Mouse (Mus musculus) liver, embryonic 14.5 days (tissue): Measurements from ENCODE around the gene Cobll1. TPM values are rescaled to one million over a fixed set of nuclear protein-coding genes. Genes with fewer than 3 reads are reported as not detected.

ENCODE experiments used
- ATAC-seq: fragments of 200-750 bp; cut with Nextera tagmentation; 2 replicates; pipeline ENCODE4 v1.8.0; 2017; ENCODE audit warnings: moderate number of reproducible peaks, mild to moderate bottlenecking, moderate library complexity; ENCODE audit not compliant: insufficient read depth
- DNase-seq, 3 experiments: peaks; one replicate each; pipeline ENCODE4 v3.0.0-alpha.2; 2012 to 2013; ENCODE audit warnings: low read depth in 3 of 3, low spot score in 3 of 3
- H3K27ac ChIP-seq: fragments of 300-500 bp; sonication (generic); 2 replicates; pipeline ENCODE4 v1.5.1; 2014; ENCODE audit warnings: moderate library complexity, mild to moderate bottlenecking, control low read depth, inconsistent platforms
- H3K27me3 ChIP-seq: fragments of 300-500 bp; sonication (generic); 2 replicates; pipeline ENCODE4 v1.6.1; 2014; ENCODE audit warnings: mild to moderate bottlenecking, low read length, moderate library complexity; ENCODE audit not compliant: control insufficient read depth, insufficient read depth
- H3K36me3 ChIP-seq: fragments of 300-500 bp; sonication (generic); replicated peaks from 2 replicates; pipeline ENCODE4 v1.6.1; 2014; ENCODE audit warnings: low read depth; ENCODE audit not compliant: control insufficient read depth, insufficient read depth
- H3K4me1 ChIP-seq, 2 experiments: fragments of 200-500 bp in 1 of 2; fragments of 300-500 bp in 1 of 2; sonication (generic) in 1 of 2; replicated peaks; 2 replicates each; pipeline ENCODE4 v1.6.1; 2012 to 2014; ENCODE audit warnings: antibody characterized with exemption in 1 of 2, inconsistent platforms in 1 of 2, low read length in 1 of 2; ENCODE audit not compliant: control insufficient read depth in 2 of 2, insufficient read depth in 2 of 2
- H3K4me2 ChIP-seq: fragments of 300-500 bp; sonication (generic); 2 replicates; pipeline ENCODE4 v1.6.1; 2014; ENCODE audit warnings: low read depth, mild to moderate bottlenecking, control low read depth, moderate library complexity
- H3K4me3 ChIP-seq, 2 experiments: fragments of 200-500 bp in 1 of 2; fragments of 300-500 bp in 1 of 2; sonication (generic) in 1 of 2; 2 replicates each; pipeline ENCODE4 v1.5.1; 2012 to 2014; ENCODE audit warnings: low read depth in 2 of 2, low read length in 2 of 2, mild to moderate bottlenecking in 2 of 2, control low read depth in 1 of 2, inconsistent platforms in 1 of 2, moderate library complexity in 1 of 2; ENCODE audit not compliant: insufficient read depth in 1 of 2
- H3K9ac ChIP-seq: fragments of 300-500 bp; sonication (generic); replicated peaks from 2 replicates; pipeline ENCODE4 v1.6.1; 2014; ENCODE audit warnings: mild to moderate bottlenecking, control low read depth, moderate library complexity
- H3K9me3 ChIP-seq: fragments of 300-500 bp; sonication (generic); 2 replicates; pipeline ENCODE4 v1.6.1; 2016; ENCODE audit warnings: low read length, mixed read lengths; ENCODE audit not compliant: control insufficient read depth
- CTCF ChIP-seq: IDR thresholded peaks from 2 replicates; pipeline ENCODE4 v1.5.1; 2016; ENCODE audit warnings: antibody characterized with exemption, low read depth, control low read depth
- EP300 ChIP-seq: IDR thresholded peaks from 2 replicates; pipeline ENCODE4 v1.6.1; 2016; ENCODE audit warnings: antibody characterized with exemption, low read depth
- WGBS: fragments of 180-500 bp; shearing (Covaris S2); extraction: QIAGEN DNeasy Blood & Tissue Kit; methylation state at CpG from one replicate; pipeline ENCODE4 v1.1.7; 2014; ENCODE audit not compliant: insufficient replicate concordance; 5-methylcytosine and 5-hydroxymethylcytosine counted together
- polyA plus RNA-seq, 2 experiments: library from polyadenylated mRNA; depleted of rRNA in 1 of 2; stranded (reverse) in 1 of 2; unstranded in 1 of 2; fragments of >200 nt; fragmentation: Nextera tagmentation in 1 of 2; extraction: Ambion mirVana in 1 of 2; gene quantifications; 2 replicates each; pipeline versions ENCODE4 v1.2.1 to v1.2.3; 2012 to 2014

Cobll1 gene
- polyA plus RNA-seq, 2 experiments: 2.6 to 3.3 TPM

DNA sequence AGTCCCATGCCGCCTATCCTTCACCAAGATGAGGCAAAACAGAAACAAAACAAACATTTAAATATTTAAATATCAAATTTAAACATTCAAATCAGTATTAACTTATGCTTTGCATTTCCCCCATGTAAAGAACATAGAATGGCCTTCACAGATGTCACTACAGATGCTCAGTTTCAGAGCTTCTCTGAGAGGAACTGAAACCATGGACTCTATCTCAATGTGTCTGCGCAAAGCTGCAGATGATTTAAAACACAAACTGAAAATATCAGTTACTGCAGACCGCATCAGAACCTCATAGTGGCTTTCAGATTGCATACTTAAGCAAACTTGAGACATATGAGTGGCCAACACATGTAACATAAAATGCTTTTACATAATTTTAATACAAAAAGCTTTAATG lies 40.6 kb downstream of the Cobll1 start:
- H3K4me2 ChIP-seq: no peak overlapping the region
- H3K36me3 ChIP-seq: no peaks in the 10 kb centered on the region
- no peak overlapping the region for H3K27ac ChIP-seq
- 68% methylated on average over 3 of the region's 3 CpGs for WGBS
- H3K9ac ChIP-seq: no peak overlapping the region
- no peaks in the 10 kb centered on the region for H3K9me3 ChIP-seq
- H3K4me3 ChIP-seq: no peak overlapping the region
- no peak for TF ChIP-seq EP300
- no peak for TF ChIP-seq CTCF
- no peaks in the 10 kb centered on the region for H3K4me1 ChIP-seq
- ATAC-seq (no peak), DNase-seq (no peak)
- no peaks in the 10 kb centered on the region for H3K27me3 ChIP-seq

GRCm38 (mm10) chr2:65196994-65197393 lies 42.2 kb downstream of the Cobll1 start:
- Histone ChIP-seq H3K4me1 (no peaks in the 10 kb centered on the region), H3K36me3 (no peaks in the 10 kb centered on the region), H3K4me3 (no peak overlapping the region), H3K9me3 (no peaks in the 10 kb centered on the region), H3K4me2 (no peak overlapping the region), H3K27ac (no peak overlapping the region), H3K27me3 (no peaks in the 10 kb centered on the region), H3K9ac (no peak overlapping the region)
- ATAC-seq (no peak), DNase-seq (no peak)
- 81% methylated on average over 1 of the region's 1 CpGs for WGBS
- TF ChIP-seq CTCF (no peak), EP300 (no peak)

DNA sequence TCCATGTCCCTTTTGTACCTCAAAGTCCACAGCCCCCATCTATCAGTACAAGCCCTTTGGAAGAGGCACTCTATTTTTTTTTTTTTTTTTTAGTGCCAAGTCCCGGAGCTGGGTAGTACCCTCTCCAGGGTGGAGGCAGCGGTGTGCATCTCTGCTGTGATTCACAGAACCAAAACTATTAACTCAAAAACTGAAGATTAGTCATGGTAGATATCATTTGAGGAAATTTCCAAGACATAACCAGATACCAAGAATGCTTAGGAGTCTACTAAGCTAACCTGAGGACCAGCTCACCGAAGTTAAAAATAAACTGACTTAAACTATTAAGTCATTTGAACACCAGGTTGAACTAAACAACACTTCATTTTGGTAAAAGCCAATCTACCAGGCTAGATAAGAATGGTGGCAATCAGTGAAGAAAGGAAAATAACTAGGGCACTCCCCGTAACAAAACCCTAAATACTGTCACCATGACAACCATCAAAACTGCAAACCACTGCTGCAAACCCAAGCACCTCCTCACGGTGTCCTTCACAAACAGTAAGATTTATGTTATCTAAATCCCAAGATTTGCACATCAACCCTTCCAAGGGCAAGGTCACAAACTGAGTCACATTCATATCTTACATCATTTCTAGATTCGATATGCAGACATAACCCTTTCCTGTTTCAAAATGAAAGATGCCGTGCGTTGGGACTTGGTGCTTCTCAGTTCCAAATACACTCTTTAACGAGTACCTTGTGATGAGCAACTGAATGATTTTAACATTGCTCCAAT lies 43.8 kb downstream of the Cobll1 start:
- Histone ChIP-seq H3K4me2 (no peak overlapping the region), H3K36me3 (no peaks in the 10 kb centered on the region), H3K4me3 (no peak overlapping the region), H3K9ac (no peak overlapping the region), H3K27ac (no peak overlapping the region), H3K27me3 (no peaks in the 10 kb centered on the region), H3K9me3 (no peaks in the 10 kb centered on the region), H3K4me1 (no peaks in the 10 kb centered on the region)
- DNase-seq (no peak), ATAC-seq (no peak)
- WGBS: 68% methylated on average over 9 of the region's 9 CpGs
- TF ChIP-seq CTCF: no peak
- TF ChIP-seq EP300: no peak

GRCm38 (mm10) chr2:65193091-65193795 lies 46.0 kb downstream of the Cobll1 start:
- Histone ChIP-seq H3K27ac (no peak overlapping the region), H3K9me3 (no peaks in the 10 kb centered on the region), H3K36me3 (no peaks in the 10 kb centered on the region), H3K9ac (no peak overlapping the region), H3K27me3 (no peaks in the 10 kb centered on the region), H3K4me2 (no peak overlapping the region), H3K4me1 (peaks cover 0 to 3% of the 10 kb centered on the region in 2 experiments; a peak in 2 of 4 replicates), H3K4me3 (no peak overlapping the region)
- 49% methylated on average over 12 of the region's 12 CpGs for WGBS
- TF ChIP-seq CTCF: no peak
- TF ChIP-seq EP300: no peak
- no peak for DNase-seq
- ATAC-seq: no peak

GRCm38 (mm10) chr2:65191398-65191797 lies 47.8 kb downstream of the Cobll1 start:
- ATAC-seq (no peak), DNase-seq (no peak)
- Histone ChIP-seq H3K9ac (no peak overlapping the region), H3K27me3 (no peaks in the 10 kb centered on the region), H3K4me2 (no peak overlapping the region), H3K36me3 (no peaks in the 10 kb centered on the region), H3K4me3 (no peak overlapping the region), H3K4me1 (peaks cover 0 to 7% of the 10 kb centered on the region in 2 experiments; a peak in 2 of 4 replicates), H3K27ac (no peak overlapping the region), H3K9me3 (no peaks in the 10 kb centered on the region)
- 46% methylated on average over 7 of the region's 7 CpGs for WGBS
- no peak for TF ChIP-seq CTCF
